Mouse (Mus musculus) left cerebral cortex, adult 2 months (tissue): ENCODE data around the gene Majin. TPM values are rescaled to one million over a fixed set of nuclear protein-coding genes. Genes with fewer than 3 reads are reported as not detected.

Source experiments
- DNase-seq, 2 experiments: peaks; one replicate each; pipeline ENCODE4 v3.0.0; 2021 to 2022; ENCODE audit warnings: low spot score in 2 of 2, mixed read lengths in 1 of 2; ENCODE audit errors: extremely low spot score in 1 of 2
- H3K27ac ChIP-seq: fragments of 200-600 bp; 2 replicates; pipeline ENCODE4 v1.8.1; 2022
- H3K4me3 ChIP-seq: fragments of 200-600 bp; 2 replicates; pipeline ENCODE4 v1.8.1; 2022
- CTCF ChIP-seq: fragments of 200-600 bp; IDR thresholded peaks from 2 replicates; pipeline ENCODE4 v1.8.1; 2022; ENCODE audit warnings: antibody characterized with exemption, mild to moderate bottlenecking, moderate library complexity
- intact Hi-C: fragments of 180-260 bp; cut with DNase I; formaldehyde crosslinking; loops from one replicate; pipeline ENCODE4 v1.15.1; 2025
- long read RNA-seq, 2 experiments: library from polyadenylated mRNA; stranded (forward); transcript quantifications; one replicate each; pipeline ENCODE4 v2.0.0; 2021; ENCODE audit warnings: borderline mapping rate in 2 of 2
- total RNA-seq, 2 experiments: library from RNA; stranded (reverse); gene quantifications; 2 replicates each; pipeline ENCODE4 v1.2.3; 2021

Gene Majin
- not detected for total RNA-seq
- long read RNA-seq, experiment 1: 0 reads
- long read RNA-seq, experiment 2: 0 reads

- intact Hi-C loops: no loop called here
- no peak within 1 kb of the TSS for H3K4me3 ChIP-seq
- TF ChIP-seq CTCF: no peak
These were observed at the start of gene Majin for GRCm38 (mm10) chr19:6184131-6184530. Gene Majin, plus strand, starts transcription at chr19:6184388.

GRCm38 (mm10) chr19:6136397-6136796 is 47.8 kb upstream of the Majin start:
- no peak for TF ChIP-seq CTCF
- intact Hi-C loops: no loop called here
- no peak overlapping the region for H3K4me3 ChIP-seq
- no peak overlapping the region for H3K27ac ChIP-seq
- DNase-seq: no peak

More at GRCm38 (mm10) chr19:6184131-6184530, at the start of gene Majin:
- no peak for DNase-seq
- no peak within 1 kb of the TSS for H3K27ac ChIP-seq

- Histone ChIP-seq H3K27ac (peak overlapping the region; percentile 99), H3K4me3 (peak overlapping the region; percentile 69)
- intact Hi-C loops: loop anchor here (5.0 kb wide), 1 partner anchor 193 kb away; the partner anchor contains the start of gene Men1
- TF ChIP-seq CTCF: no peak
- no peak for DNase-seq
These were observed 44.5 kb upstream of the Majin start for GRCm38 (mm10) chr19:6139701-6140100.

GRCm38 (mm10) chr19:6140374-6140677 is 43.9 kb upstream of the Majin start:
- intact Hi-C loops: loop anchor here (5.0 kb wide), 1 partner anchor 192 kb away; the partner anchor contains the start of gene Men1
- H3K4me3 ChIP-seq: peak overlapping the region; percentile 69
- no peak for DNase-seq
- TF ChIP-seq CTCF: no peak
- peak overlapping the region; percentile 99 for H3K27ac ChIP-seq

GRCm38 (mm10) chr19:6140678-6141393 is 43.4 kb upstream of the Majin start, which contains the start of gene Batf2:
Gene Batf2, plus strand, starts transcription at chr19:6140983.
- peak; percentile 69 for TF ChIP-seq CTCF
- peak within 1 kb of the TSS; percentile 99 for H3K27ac ChIP-seq
- peak within 1 kb of the TSS; percentile 69 for H3K4me3 ChIP-seq
- intact Hi-C loops: loop anchor here (1.0 to 5.0 kb wide), 2 partner anchors 94 to 191 kb away; partner anchors contain the start of genes Men1 and Ppp2r5b
- DNase-seq: peak; percentile 88 to 91

GRCm38 (mm10) chr19:6141394-6141749 is 42.8 kb upstream of the Majin start, which contains the start of gene Arl2:
Gene Arl2, minus strand, starts transcription at chr19:6141548.
- H3K4me3 ChIP-seq: peak within 1 kb of the TSS; percentile 69
- peak within 1 kb of the TSS; percentile 99 for H3K27ac ChIP-seq
- peak; percentile 72 to 81 for DNase-seq
- intact Hi-C loops: loop anchor here (1.0 to 5.0 kb wide), 2 partner anchors 94 to 191 kb away; partner anchors contain the start of genes Men1 and Ppp2r5b
- peak; percentile 39 for TF ChIP-seq CTCF

GRCm38 (mm10) chr19:6144842-6145241 is 39.3 kb upstream of the Majin start:
- intact Hi-C loops: loop anchor here (5.0 kb wide), 1 partner anchor 187 kb away; the partner anchor contains the start of gene Men1

GRCm38 (mm10) chr19:6155174-6155573 is 29.0 kb upstream of the Majin start:
- no peak overlapping the region for H3K27ac ChIP-seq
- no peak for DNase-seq
- no peak for TF ChIP-seq CTCF
- intact Hi-C loops: no loop called here
- H3K4me3 ChIP-seq: no peak overlapping the region

More at GRCm38 (mm10) chr19:6144842-6145241, 39.3 kb upstream of the Majin start:
- DNase-seq: no peak
- H3K4me3 ChIP-seq: no peak overlapping the region
- no peak for TF ChIP-seq CTCF
- no peak overlapping the region for H3K27ac ChIP-seq

- Histone ChIP-seq H3K4me3 (no peak overlapping the region), H3K27ac (no peak overlapping the region)
- TF ChIP-seq CTCF: peak; percentile 3; the same call in 1 of the 2 replicates
- no peak for DNase-seq
- intact Hi-C loops: no loop called here
These were observed 27.8 kb upstream of the Majin start for GRCm38 (mm10) chr19:6156372-6156771.

GRCm38 (mm10) chr19:6157220-6157619 is 27.0 kb upstream of the Majin start:
- DNase-seq: no peak
- intact Hi-C loops: no loop called here
- H3K27ac ChIP-seq: no peak overlapping the region
- H3K4me3 ChIP-seq: no peak overlapping the region
- no peak for TF ChIP-seq CTCF

- no peak for DNase-seq
- Histone ChIP-seq H3K27ac (no peak overlapping the region), H3K4me3 (no peak overlapping the region)
- no peak for TF ChIP-seq CTCF
- intact Hi-C loops: loop anchor here (2.0 to 5.0 kb wide), 2 partner anchors 35 to 53 kb away; no protein-coding TSS in a partner anchor
These were observed 20.2 kb upstream of the Majin start for GRCm38 (mm10) chr19:6163872-6164547.

GRCm38 (mm10) chr19:6166750-6167149 is 17.4 kb upstream of the Majin start:
- intact Hi-C loops: no loop called here
- no peak overlapping the region for H3K4me3 ChIP-seq
- DNase-seq: no peak
- H3K27ac ChIP-seq: no peak overlapping the region
- TF ChIP-seq CTCF: no peak; the same call in 1 of the 2 replicates
